Mouse (Mus musculus) gastrocnemius, postnatal 25 days (tissue): ENCODE results near the gene Gdpd5. TPM values are rescaled to one million over a fixed set of nuclear protein-coding genes. Genes with fewer than 3 reads are reported as not detected.
"Not testable (repeated sequence)": the region's sequence is repeated elsewhere in the genome, so short reads cannot be mapped to it uniquely, and the experiment has no call there.

Experiments used
- DNase-seq: peaks from one replicate; pipeline ENCODE4 v3.0.0; 2022
- total RNA-seq, 2 experiments: library from RNA; stranded (reverse); gene quantifications; 1 replicate in 1 of 2; 2 replicates in 1 of 2; pipeline ENCODE4 v1.2.3; 2021

The Gdpd5 gene
- total RNA-seq, 2 experiments from 2014 or later: 2.6 to 3.0 TPM

DNA sequence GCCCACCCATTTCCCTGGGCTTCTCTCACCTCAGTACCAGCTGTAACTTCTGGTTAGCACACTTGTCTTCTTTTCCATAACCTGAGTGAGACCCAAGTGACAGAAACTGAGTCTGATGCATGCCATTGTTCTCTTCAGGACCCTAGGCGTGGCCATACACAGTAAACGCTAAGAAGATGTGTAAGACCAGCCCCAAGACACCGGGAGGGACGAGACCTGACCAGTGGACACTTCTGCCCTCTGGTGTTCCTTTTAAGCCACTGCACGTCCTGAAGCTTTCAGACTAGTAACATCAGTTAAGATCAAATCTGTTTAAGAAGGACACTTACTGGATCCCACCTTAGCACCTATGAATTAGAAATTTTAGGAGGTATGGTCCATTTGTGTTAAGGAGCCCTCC lies 16.1 kb upstream of the Gdpd5 start:
- peak; percentile 38 for DNase-seq

DNA sequence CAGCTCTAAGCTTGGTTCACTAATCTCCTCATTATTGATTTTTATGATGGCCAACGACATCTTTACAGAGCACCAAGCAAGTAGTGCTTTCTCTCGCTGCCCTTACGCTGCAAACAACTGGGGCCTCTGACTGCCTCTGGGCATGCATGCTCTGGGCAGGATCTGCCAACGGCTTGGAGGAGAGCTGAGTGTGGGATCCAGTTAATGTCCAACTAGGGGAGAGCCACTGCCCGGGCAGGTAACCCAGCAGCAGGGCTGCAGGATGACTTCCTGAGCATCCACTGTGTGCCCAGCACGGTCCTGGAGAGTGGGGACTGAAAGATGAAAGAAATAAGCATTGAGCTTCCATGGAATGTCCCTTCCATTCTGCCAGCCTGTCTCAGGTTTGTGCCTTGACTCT lies 14.5 kb upstream of the Gdpd5 start:
- DNase-seq: no peak

DNA sequence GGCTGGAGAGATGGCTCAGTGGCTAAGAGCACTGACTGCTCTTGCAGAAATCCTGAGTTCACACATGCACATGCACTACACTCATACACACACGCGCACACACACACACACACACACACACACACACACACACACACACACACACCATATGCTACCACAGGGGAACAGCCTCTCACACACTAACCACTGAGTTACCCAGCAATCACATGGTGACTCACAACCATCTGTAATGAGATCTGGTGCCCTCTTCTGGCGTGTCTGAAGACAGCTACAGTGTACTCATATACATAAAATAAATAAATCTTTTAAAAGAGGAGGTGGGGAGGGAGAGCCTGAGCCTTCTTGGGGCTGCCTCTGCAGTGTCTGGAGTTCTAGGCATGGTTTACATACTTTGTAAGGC lies 6.9 kb upstream of the Gdpd5 start:
- not testable (repeated sequence) for DNase-seq

GRCm38 (mm10) chr7:99375455-99375854 lies 5.8 kb upstream of the Gdpd5 start:
- DNase-seq: no peak

GRCm38 (mm10) chr7:99378870-99379269 lies 2.3 kb upstream of the Gdpd5 start:
- DNase-seq: no peak

- DNase-seq: no peak
These were observed 562 bp upstream of the Gdpd5 start for GRCm38 (mm10) chr7:99380491-99381213.

- no peak for DNase-seq
These were observed 1.1 kb downstream of the Gdpd5 start for GRCm38 (mm10) chr7:99382088-99383000.

DNA sequence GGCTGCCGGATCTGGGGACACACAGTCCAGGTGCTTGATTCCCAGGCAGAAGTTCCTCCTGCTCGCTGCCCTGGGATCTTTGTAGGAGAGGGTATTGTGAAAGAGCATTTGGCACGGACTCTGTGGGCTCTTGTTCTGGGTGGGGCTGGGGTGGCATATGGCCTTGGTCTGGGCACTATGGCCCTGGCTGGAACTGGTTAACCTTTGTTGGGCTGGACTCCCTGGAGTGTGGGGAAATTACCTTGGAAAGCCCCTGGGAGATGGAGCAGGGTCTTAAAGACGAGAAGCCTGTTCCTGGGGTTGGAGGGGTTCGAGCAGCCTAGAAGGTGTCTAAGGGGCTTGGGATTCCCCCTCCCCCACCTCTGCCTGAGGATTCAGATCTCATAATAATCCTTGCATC lies 2.0 kb downstream of the Gdpd5 start:
- no peak for DNase-seq

DNA sequence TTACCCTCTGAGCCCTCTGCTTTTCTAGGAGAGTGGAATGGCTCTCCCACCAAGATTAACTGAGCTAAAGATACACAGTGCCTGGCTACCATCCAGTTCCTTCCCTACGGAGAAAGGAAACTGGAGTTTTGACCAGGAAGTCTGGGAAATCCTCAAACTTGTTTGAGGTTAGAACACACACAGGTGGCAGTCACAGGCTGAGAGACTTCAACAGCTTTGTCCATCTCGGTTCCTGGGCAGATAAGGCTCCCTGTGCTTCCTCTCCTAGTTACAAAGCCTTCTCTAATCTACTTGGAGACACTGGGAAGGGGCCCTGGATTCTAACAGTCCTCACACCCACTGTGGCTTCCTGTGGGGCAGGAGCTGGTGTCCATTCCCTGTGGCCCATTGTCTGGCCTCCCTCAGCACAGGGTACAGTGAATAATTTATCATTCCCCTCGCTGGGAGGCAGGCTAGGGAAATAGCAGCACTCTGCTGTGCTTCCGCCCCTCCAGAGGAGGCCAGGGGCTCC lies 2.9 kb downstream of the Gdpd5 start:
- no peak for DNase-seq

DNA sequence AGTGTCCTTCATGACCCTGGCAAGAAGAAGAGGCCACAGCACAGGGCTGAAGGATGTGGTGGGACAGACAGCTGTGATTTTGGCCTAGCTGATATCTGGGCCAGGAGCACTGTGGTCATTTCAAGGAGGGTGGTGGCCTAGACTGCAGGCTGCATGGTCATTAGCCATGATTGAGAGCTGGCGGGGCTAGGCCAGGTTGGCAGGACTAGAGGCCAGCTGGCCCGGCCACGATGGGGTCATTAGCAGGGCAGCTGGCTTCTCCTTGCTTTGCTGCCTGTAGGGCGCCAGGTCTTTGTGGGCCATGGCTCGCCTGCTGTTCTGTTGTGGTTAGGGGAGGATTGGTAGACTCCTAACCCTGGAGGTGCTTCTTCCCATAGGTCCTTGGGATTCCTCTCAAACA lies 4.8 kb downstream of the Gdpd5 start:
- peak; percentile 79 for DNase-seq

DNA sequence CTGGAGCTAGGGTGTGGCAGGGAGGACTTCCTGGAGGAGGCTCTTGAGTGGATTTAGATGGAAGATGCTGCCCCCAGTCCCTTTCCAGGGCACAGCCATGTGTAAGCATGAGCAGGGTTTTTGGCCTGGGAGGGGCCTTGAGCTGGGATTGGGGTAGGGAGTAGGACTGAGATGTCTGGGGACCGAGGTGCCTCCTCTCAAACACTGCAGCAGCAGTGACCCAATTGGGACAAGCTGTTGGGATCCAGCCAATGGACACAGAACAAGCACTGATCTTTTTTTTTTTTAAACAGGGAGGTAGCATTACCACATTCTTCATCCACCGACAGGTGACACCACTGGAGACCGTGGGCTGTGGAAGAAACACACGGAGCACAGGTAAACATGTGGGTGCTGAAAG lies 5.6 kb downstream of the Gdpd5 start:
- no peak for DNase-seq

DNA sequence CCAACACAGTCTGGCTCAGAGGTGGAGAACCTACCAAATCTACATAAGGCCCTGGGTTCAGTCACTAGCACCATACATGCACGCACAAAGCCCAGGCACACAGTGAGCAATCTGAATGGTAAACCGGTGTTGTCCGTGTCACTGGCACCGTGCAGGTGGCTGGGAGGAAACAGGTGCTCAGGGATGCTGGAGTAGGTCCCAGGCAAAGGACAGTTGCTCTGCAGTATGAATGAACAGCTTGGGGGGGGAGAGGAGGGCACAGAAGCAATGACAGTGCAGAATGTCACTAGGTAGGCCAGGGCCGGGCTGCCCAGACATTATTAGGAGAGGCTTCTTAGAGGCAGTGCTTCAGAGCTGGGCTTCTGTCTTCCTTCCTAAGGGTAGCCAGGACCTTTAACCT lies 6.1 kb downstream of the Gdpd5 start:
- no peak for DNase-seq

DNA sequence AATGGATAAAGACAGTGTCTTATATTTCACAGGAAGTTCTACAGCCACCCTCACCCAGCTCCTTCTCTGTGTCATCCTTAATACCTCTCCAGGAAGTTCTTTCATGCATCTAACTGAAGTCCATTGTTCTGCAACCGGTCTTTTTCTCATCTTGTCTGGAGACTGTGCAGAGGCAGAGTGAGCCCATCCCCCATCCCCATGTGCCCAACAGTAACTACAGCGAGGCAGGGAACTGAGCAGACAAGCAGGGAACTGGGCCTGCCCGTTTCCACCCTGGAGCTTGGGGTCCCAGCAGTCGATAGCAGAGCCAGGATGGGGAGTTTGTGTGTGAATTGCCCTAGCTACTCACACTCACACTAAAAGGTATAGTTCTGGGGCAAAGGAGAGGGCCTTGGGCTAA lies 9.3 kb downstream of the Gdpd5 start:
- DNase-seq: no peak

GRCm38 (mm10) chr7:99392696-99393095 lies 11.5 kb downstream of the Gdpd5 start:
- DNase-seq: no peak

GRCm38 (mm10) chr7:99393711-99394325 lies 12.6 kb downstream of the Gdpd5 start:
- no peak for DNase-seq

GRCm38 (mm10) chr7:99395385-99395784 lies 14.2 kb downstream of the Gdpd5 start:
- DNase-seq: no peak

DNA sequence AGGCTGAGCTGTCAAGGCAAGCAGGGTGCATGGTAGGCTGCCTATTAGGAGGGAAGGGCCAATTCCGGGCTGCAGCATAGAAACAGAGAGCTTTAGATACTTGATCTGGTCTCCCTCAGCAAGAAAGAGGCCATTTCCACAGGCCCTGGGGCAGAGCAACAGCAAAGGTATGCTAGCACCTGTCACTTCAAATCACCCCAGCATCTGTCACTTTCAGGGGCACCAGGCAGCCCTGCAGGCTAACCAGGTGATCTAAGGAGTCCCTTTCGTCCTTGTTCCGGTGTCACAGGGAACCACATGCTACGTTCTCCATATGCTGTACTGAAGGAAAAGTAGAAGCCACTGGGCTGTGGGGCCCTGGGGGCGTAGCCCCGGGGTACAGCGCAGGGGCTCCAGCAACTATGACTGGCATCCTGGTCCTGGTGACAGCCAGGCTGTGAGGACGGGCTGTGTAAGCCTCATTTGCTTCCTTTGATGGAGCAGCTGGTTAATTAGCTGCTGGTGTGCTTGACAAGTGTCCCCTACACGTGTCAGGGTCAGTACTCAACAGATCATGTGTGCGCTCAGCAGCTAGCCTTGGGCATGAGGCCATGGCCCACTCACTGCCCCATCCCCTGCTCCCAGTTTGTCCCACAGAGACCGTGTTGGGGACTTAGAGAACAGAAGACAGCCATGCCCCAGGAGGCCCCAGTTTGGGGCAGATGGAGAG lies 14.8 kb downstream of the Gdpd5 start:
- no peak for DNase-seq

- DNase-seq: no peak
These were observed 15.9 kb downstream of the Gdpd5 start for GRCm38 (mm10) chr7:99396994-99397659.

- DNase-seq: no peak
These were observed 20.2 kb downstream of the Gdpd5 start for GRCm38 (mm10) chr7:99401373-99401772.

DNA sequence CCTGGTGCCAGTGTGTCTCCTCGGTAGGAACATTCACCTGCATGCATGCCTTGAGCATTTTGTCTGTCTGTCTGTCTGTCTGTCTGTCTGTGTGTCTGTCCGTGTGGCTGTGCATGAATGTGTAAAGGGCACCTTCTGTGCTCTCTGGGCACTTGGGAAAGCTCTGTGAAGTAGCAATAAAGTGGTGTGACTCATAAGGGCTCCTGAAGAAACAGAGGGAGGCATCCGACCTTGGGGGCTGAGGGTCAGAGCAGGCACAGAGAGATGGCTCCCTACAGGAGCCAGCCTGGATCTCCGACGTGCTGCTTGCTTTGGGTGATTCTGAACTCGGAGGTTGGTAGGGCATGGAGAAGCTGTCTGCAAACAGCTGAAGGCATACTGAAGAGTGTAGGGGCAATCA lies 21.3 kb downstream of the Gdpd5 start:
- DNase-seq: no peak

DNA sequence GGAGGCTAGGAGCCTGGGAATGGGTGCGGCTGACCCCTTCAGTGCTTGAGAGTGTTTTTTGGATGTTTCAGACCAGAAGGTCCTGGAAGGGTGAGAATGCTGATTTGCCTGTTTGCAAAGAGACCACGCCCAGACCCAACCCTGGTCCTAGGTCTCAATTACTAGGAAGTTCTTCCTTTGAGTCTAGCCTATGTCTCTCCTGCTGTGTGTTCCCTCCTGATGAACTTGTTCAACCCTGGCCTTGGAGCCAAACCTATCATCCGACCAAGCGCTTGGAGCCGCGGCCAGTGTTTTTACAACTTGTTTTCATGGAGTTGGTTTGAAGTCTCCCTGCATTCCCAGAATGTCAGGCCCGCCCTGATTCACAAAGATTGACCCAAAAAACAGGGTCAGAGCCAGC lies 22.0 kb downstream of the Gdpd5 start:
- peak; percentile 48 for DNase-seq
